Mouse (Mus musculus) monocyte, adult 2 months (primary cell): Measurements from ENCODE around the gene Ankle1.

Experiments used
- DNase-seq, 2 experiments: peaks; one replicate each; pipeline ENCODE4 v3.0.0; 2022; ENCODE audit warnings: low spot score in 2 of 2, low read depth in 1 of 2

The Ankle1 gene

DNA sequence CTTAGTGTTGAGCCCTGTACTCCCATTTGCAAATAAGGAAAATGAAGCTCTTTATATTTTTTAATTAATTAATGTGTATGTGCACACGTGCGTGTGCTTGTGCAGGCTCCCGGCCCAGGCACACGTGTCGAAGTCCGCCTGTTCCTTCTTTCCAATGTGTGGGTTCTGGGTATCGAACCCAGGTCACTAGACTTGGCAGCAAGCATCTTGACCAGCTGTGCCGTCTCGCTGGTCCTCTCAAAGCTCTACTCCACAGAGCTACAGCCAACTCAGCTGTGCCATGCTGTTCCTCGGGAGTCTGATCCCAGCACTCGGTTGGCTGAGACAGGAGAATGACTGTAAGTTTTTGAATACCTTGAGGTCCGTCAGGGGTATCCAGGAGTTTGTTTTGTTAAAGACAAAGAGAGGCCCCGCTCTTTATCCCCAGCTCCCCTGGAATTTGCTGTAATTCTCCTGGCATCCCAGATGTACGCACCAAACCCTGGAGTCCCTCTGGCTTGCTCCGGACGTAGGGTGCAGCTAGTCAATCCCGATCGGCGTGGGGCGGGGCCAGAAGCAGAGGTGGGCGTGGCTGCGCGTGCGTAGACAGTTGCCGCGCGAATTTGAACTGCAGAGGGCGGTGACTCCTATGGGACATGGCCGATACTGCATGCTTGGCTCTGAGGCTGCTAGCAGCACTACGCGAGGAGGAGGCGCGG is at the start of gene Ankle1:
TSS of gene Ankle1 (plus strand) at position 610 of the 698 bp plus-strand sequence.
- DNase-seq = peak; percentile 95 to 98

- DNase-seq = no peak
Observed at GRCm38 (mm10) chr8:71358026-71358425, 47.8 kb upstream of the Ankle1 start.

- DNase-seq = peak; percentile 79 to 86
Observed at GRCm38 (mm10) chr8:71366771-71367528, 38.9 kb upstream of the Ankle1 start, which contains the start of gene Use1. Use1 (plus strand) TSS chr8:71366848.

GRCm38 (mm10) chr8:71367529-71368176 is 38.2 kb upstream of the Ankle1 start:
- DNase-seq = no peak

DNA sequence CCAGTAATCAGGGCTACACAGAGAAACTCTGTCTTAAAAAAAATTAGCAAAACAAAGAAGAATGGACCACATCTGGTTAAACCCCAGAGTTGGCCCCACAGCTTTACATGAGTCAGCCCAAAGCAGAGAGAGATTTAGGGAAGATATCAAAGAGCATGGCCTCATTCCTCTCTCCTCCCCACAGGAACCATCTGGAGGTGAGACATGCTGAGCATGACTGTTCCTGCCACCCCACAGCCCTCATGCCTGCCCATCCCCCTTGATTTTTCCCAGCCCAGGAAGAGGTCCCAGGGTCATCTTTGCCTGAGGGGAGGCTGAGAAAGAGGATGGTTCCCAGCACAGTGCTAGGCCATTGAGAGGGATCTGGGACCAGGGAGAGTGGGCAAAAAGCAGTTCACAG is 37.4 kb upstream of the Ankle1 start:
- no peak for DNase-seq

DNA sequence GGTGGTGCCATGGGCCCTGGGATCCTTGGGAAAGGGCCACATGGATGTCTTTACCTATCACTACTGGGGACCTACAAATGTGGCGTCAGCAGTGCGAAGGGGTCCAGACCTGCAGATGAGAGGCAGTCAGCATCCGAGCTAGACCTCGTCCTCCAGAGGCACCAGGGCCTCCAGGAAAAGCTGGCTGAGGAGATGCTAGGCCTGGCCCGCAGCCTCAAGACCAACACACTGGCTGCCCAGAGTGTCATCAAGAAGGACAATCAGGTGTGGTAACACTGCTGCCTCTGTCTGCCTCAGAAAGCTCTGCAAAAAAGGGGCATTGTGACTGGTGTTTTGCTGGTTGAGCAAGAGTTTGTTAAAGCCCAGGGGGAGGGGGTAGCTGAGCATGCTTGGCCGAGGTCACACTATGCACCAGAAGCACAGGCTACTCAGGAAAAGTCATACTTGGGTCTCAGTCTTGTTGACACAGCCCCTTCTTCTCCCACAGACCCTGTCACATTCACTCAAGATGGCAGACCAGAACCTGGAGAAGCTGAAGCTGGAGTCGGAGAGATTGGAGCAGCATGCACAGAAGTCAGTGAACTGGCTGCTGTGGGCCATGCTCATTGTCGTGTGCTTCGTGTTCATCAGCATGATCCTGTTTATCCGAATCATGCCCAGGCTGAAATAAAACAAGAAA is 36.6 kb upstream of the Ankle1 start:
- no peak for DNase-seq

GRCm38 (mm10) chr8:71370711-71371235 is 35.0 kb upstream of the Ankle1 start:
- DNase-seq = no peak

GRCm38 (mm10) chr8:71371236-71371848 is 34.5 kb upstream of the Ankle1 start, which contains the start of gene Ocel1:
Ocel1 (plus strand) TSS chr8:71371298.
- DNase-seq = peak; percentile 95 to 98

GRCm38 (mm10) chr8:71372427-71372826 is 33.4 kb upstream of the Ankle1 start:
- no peak for DNase-seq

DNA sequence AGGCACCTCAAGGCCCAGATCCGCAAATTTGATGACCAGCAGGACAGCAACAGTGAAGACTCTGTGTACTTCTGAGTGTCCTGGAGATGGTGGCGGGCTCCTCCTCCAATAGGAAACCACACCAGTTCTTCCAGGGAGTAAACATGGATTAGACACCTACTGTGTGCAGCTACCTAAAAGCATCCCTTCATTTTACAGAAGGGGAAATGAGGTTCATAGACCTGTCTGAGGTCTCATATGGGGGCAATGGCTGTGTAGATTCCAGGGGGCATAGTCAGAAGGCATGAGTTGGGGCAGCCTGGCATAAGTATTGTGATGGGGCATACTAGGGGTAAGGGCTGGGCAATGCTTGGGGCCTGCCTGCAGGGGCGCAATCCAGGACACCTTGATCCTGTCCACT is 32.8 kb upstream of the Ankle1 start:
- DNase-seq = no peak

DNA sequence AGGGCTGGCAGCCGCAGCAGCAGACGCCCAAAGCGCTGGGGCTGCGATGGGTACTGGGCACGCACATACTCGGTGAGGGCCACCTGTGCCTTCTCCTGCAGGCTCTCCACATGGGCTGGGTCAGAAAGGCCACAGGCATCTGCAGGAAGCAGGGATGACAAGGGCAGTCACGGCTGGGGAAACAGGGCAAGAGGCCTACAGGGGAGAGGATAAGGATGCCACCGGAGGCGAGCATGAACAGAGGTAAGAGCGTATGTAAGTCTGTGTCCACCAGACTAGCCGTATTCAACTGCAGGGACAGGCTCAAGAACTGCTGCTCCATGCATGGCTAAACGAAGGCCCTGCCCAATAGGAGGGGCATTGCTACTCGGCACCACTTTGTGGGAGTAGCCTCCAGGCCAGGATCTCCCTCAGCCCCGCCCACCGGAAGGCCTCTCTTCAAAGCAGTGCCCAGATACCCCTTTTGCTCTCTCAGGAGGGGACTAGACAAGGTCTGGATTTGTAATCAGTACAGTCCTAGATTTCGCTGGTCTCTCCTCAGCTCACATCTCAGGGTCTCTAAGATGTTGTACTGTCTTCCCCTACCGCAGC is 31.1 kb upstream of the Ankle1 start:
- no peak for DNase-seq

DNA sequence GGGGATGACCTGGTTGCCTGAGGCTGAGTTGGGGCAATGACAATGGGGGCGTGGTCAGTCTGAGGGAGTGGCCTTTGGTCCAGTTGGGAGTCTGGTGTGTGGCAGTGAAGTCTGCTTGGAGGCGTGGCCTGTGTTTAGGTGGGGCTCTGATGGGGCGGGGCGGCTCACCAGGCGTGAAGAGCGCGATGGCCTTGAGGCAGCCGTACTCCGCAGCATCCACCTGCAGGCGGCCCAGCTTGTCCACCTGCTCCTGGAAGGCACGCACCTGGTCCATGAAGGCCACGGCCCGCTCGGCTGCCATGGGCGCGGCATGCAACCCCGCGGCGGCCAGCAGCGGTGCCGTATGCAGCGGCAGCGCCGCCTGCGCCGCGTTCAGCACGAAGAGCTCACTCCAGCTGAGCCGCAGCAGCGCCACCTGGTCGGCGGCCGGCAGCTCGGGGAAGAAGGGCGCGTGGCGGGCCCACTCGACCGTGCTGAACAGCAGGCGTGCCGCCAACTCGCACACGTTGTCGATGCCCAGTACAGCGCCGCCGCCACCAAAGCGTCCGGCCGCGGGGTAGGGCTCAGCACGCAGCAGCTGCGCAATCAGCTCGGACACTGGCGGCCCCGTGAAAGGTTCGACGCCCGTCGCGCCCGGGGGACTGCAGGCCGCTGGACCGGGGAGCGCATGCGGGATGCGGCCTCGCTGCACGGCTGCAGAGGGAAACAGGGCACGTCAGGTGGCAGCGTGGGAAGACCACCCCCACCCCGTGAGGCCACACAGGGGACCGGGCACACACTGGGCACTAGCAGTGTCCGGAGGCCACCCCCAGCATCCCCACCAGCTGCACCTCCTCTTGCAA is 30.0 kb upstream of the Ankle1 start:
- DNase-seq = peak in 1 of 2 experiments; percentile 35

DNA sequence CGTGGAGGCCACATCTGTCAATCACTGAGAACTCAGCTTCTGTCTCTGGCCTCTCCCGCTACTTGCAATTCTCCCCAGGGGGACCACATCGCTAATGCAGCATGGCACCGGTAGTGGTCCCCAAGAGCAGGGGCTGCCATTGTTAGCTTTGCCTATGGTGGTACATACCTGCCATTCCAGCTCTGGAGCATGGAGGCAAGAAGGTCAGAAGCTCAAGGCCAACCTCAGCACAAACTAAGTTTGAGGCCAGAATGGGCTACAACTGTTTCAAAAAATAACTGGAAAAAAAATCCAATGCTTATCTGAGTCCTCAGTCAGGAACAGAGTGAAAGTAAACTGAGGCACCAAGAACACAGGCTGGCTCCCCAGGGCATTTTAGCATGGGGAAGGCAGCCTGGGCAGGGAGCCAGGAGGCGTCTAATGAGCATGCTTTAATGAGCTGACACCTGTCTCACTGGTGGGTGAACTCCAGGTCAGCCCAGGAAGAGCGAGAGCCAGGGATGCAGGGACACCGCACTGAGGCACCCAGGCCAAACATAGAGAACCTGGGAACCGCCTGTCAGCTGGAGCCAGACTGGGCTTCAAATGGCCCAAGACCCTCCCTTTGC is 29.3 kb upstream of the Ankle1 start:
- no peak for DNase-seq

- no peak for DNase-seq
Observed at GRCm38 (mm10) chr8:71379008-71379407, 26.8 kb upstream of the Ankle1 start.

DNA sequence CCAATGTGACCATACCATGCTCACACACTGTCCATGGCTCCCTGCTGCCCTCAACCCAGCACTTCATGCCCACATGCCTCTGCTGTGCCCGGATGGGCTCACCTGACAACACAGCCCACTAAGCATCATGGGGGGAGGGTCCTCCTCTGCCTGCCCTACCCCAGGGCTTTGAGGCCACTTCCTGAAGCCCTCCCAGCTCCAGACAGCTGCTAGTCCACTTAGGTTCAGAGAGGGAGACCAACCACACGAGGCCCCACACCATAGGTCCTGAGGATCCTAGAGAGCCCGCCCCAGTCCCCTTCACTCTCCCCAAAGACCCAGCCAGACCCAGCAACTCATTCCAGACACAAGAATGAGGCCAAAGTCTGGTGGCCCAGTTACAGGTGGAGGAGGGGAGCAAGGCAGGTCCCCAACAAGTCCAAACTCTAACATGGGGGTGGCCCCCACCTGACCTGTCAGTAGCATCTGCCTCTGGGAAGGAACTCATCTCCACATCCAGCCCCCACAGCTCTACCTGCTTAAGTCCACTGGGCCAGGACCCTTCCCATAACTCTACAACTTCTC is 26.2 kb upstream of the Ankle1 start:
- no peak for DNase-seq

DNA sequence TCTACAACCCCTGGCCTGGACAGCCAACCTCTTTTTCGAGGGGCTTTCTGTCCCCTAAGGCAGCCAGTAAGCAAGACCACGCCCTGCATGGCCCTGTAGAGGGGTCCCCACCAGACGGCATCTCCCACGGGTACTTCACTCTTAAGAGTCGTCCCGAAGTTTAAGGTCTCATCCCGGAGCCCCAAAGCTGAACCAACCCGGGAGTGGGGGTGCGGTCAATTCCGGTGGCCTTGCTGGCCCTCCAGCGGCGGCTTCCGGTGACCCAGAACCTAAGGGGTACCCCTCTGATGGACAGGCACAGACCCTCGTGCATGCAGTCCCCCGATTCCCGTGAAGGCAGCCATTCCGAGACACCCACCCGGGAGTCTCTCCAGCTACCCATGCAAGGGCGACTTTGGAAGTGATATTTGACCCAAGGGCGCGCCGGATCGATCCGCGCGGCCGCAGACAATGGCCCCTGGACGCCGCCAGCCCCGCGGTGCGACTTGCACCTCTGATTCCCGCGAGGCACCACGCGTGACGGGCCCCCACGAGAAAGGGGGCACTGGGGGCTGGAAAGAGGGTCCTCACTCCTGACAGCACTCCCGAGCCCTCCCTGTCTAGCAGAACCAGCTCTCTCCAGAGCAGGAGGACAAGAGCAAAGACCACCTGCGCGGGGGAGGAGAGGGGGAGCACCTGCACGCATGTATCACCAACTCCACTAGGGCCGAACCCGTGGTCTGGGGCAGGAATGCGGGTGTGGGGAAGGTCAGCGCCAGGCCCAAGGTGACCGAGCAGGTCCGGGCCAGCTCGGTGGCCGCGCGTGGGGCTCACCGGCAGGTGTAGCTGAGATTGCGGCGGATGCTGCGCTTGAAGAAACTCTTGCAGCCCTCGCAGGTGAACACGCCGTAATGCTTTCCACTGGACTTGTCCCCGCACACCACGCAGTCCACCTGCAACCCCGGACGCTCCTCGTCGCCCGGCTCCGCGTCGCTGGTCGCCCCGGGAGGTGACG is 25.3 kb upstream of the Ankle1 start:
- DNase-seq = no peak

GRCm38 (mm10) chr8:71381421-71381970 is 24.3 kb upstream of the Ankle1 start, which contains the start of gene Nr2f6:
Nr2f6 (minus strand) TSS chr8:71381960.
- DNase-seq = peak in 1 of 2 experiments; percentile 50
